Mouse (Mus musculus) liver, adult 2 months (tissue): ENCODE data around the gene Tead1.

Experiments
- CTCF ChIP-seq: fragments of 200-500 bp; IDR thresholded peaks from 2 replicates; pipeline ENCODE4 v1.5.1; 2011; ENCODE audit warnings: low read depth, low read length, control low read depth
- POLR2A ChIP-seq: fragments of 200-500 bp; IDR thresholded peaks from 2 replicates; pipeline ENCODE4 v1.6.1; 2011; ENCODE audit warnings: low read length, control low read depth; ENCODE audit not compliant: insufficient read depth; ENCODE audit errors: extremely low read depth

- no peak for TF ChIP-seq POLR2A
- TF ChIP-seq CTCF: no peak
Observed at GRCm38 (mm10) chr7:112852149-112852839, 173.2 kb downstream of the Tead1 start.
